Mouse (Mus musculus): ENCODE measurements around the gene Glod5.
"Not testable (repeated sequence)": the region's sequence is repeated elsewhere in the genome, so short reads cannot be mapped to it uniquely, and the experiment has no call there.

The Glod5 gene

DNA sequence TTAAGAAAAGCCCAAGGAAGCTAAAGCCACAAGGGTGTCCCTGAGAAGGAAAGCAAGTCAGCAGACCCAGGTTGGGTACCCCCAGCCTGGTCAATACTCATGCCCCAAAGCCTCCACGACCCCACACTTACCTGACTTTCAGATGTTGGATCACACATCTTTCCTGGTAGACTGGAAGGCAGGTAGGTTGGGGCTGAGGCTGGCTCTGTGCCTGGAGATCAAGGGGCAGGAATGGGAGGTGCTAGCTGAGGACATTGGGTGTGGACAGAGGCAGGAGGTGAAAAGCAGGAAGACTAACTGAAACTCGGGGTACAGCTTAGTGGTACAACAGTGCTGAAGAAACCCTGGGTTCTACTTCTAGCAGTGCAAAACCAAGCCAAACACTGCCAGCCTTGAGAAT, at the start of gene Glod5:
Gene Glod5, minus strand, starts transcription at position 207 of the 400 bp plus-strand sequence.
- DNase-seq, result no peak

DNA sequence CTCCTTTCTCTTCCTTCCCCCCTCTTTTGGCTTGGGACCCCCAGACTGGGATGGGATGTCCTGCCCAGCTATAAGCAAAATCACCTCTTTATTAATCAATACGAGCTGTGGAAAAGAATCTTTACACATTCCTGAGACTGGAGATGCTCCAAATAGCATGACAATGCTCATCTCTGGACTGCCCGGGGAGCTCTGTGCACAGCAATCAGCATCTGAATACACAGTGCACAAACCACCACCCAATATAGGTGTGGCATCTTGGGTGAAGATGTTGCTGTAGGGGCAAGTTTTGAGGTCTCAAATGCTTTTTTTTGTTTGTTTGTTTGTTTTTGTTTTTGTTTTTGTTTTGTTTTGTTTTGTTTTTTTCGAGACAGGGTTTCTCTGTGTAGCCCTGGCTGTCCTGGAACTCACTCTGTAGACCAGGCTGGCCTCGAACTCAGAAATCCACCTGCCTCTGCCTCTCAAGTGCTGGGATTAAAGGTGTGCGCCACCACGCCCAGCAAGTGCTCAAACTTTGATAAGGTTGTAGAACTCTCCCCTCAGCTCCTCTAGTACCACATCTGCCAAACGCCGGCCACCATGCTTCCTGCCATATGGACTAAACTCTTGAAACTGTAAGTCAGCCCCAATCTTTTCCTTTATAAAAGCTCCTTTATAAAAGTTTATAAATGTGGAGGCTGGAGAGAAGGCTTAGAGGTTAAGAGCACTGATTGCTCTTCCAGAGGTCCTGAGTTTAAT, 32.9 kb upstream of the Glod5 start:
- not testable (repeated sequence) for DNase-seq

DNA sequence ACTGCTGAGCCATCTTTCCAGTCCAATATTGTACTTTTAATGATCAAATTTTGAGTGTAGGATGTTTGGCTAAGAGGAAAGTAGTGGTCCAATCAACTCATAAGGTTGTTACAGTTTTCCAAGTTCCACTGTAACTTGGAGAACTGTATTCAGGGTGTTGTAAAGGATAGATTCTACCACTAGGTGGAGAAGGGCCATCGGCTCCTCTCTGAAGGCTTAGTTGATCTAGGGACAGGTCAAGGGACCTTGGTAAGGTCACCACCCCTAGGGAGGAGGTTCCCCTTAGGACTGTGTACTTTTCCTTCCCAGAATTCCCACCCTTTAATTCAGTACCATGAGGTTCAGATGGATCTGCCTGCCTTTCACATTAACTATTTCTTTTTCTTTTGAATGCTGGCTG, 14.7 kb upstream of the Glod5 start:
- no peak for DNase-seq

DNA sequence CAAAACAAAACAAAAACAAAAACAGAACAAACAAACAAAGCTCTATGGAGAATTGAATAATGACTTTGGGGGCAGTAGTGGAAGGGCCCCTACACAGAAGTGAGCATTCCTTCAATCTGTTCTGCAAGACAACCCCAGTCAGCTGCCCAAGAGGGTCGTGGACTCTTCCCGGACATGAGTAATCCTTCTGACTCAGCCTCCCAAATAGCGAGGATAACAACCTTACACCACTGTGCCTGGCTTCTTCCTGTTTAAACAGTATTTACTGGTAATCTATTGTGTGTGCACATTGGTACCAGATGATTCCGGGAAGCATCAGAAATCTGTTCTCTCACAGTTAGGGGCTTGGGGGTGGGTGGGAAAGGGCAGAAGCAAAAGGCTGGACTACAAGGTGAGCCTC, 8.5 kb upstream of the Glod5 start:
- DNase-seq, result no peak

DNA sequence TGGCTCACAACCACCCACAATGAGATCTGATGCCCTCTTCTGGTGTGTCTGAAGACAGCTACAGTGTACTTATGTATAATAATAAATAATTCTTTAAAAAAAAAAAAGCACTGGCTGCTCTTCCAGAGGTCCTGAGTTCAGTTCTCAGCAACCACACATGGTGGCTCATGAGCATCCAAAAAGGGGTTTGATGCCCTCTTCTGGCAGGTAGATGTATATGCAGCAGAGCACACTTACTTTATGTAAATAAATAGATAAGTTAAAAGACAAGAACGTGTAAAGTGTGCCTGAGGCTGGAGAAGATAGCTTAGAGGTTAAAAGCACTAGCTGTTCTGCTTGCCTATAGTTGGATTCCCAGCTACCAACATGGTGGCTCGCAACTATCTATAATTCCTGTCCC, 6.5 kb upstream of the Glod5 start:
- no peak for DNase-seq

DNA sequence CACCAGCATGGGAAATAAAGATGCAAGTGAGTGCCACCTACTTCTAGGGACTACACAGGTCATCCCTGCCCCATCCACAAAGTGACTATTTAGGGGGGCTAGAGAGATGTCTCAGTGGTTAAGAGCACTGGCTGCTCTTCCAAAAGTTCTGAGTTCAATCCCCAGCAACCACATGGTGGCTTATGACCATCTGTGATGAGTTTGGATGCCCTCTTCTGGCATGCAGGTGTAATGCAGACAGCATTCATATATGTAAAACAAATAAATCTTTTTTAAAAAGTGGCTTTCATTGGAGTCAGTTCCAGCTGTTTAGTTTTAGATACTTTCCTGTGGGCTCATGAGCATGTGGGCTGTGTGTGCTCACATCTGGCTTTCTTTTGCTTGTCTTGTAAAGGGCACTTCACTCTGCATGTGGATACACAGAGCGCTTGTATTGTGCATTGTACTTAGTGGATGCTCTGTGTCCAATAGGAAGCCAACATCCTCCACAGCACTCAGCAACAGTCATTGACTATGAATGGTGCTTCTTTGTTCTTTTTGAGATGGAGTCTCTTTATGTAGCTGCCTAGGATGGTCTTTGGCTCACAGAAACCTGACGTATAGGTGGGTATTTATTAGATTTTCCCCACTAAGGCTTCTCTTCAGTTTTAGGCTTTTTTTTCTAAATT, 2.0 kb upstream of the Glod5 start:
- DNase-seq, result no peak

DNA sequence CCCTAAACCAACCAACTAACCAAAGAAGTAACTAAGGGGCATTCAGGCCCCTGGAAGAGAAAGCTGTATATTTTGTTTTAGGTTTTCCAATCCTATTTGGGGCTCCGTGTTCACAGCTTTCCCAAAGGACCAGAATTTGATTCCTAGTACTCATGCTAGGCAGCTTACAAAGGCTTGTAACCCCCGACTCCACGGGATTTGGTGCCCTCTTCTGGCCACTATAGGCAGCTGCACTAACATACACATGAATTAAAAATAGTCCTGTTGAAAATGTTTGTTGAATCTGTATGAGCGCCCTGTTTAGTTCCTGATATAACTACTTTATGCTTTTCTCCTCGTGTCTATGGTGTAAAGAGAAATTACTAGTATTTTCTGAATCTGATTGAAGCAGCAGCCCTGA, 1.1 kb downstream of the Glod5 start:
- no peak for DNase-seq

DNA sequence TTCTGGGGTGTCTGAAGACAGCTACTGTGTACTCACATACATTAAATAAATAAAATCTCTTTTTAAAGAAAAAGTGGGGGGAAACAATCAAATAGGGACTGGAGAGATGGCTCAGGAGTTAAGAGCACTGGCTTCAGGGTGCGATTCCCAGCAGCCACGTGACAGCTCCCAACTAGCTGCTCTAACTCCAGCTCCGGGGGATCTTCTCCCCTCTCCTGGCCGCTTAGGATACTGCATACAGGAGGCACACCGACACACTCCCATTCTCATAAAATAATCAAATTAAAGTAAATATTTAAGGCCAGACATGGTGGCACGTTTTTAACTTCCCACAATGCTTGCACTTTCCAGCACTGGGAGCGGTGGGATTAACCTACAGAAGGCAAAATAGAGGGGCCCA, 2.6 kb downstream of the Glod5 start:
- not testable (repeated sequence) for DNase-seq

DNA sequence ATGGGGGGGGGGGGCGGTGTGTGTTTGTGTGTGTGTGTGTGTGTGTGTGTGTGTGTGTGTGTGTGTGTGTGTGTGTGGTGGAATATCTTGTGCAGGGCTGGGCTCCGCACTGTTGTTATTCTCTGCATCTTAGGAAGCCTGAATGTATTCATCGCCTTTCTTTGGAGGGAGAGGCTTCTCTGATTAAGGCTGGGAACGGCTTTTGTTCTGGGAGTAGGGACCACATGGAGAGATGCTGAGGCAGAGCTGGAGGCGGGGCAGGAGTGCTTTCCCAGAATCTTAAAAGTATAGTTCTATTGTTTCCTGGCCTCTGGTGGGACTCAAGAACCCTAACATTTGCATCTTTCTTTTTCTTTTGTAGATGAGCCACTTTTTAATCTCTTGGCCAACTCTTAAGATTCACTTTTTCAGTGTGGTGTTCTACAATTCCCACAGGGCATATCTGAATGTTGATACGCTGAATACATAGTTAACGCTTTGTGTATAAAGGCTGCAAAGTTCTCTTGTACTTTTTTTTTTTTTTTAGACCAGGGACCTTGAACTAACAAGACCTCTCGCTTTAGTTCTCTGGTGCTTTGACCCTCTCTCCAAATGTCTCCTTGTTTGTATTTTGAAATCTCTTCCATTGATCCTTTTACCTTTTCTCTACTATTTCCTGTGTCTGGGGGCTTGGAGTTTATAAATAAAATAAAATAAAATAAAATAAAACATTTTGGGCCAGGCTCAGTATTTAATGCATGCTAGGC, 4.5 kb downstream of the Glod5 start:
- no peak for DNase-seq

DNA sequence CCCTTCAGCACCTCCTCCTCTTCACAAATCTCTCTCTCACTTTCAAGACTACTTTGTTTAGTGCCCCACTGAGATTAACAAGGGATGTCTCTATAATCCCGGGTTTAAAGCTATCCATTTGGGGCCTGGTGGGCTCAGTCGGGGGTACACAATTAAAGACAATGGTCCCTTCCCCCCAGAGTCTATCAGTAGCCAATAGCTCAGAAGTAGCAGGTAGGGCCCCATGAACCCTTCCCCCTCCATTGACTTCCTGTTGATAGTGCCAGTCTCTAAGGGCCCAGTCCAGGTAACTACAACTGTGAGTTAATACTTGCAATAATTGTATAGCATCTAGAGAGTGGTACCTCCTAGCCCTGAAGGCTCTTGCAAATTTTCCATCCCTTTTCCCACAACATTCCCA, 5.1 kb downstream of the Glod5 start:
- no peak for DNase-seq

DNA sequence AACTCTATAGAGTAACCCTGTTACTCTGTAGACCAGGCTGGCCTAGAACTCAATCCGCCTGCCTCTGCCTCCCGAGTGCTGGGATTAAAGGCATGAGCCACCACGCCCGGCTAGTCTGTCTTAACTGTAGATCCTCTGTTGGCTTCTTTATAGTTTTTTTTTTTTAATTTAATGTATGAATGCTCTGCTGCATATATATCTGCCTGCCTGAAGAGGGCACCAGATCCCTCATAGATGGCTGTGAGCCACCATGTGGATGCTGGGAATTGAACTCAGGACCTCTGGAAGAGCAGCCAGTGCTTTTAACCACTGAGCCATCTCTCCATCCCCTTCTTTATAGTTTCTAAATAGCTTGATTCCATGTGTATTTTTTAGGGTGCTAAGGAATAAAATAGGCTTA, 8.9 kb downstream of the Glod5 start:
- DNase-seq, result not testable (repeated sequence)

DNA sequence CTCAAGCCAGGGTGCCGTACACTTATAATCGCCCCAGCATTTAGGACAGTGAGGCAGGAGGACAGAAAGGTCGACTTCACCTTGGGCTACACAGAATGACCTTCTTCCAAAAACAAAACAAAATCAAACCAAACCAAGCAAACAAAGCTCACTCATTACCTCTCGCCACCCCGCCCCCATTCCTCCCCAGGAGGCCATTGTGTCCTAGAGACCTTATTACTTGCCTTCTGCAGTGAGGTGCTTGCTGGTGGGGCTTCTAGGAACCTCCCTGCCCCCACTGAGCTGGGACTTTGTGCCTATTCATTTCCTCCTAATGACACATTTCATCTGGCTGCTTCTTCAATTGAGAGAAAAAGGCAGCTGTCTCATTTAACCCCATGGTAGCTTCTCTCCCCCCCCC, 9.7 kb downstream of the Glod5 start:
- DNase-seq, result no peak

DNA sequence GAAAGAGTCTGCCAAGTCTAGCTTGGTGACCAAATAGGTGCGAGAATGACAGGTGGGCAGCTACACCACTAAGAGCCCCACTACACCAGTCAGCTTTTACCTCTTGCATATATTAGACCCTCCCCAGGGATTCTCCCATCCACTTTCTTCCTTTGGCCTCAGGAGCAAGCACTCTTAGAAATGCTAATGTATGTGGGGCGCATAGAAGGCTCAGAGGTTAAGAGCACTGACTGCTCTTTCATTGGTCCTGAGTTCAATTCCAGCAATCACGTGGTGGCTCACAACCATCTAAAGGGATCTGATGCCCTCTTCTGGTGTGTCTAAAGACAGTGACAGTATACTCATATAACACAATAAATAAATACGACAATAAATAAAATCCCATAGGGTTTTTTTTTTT, 15.3 kb downstream of the Glod5 start:
- no peak for DNase-seq

DNA sequence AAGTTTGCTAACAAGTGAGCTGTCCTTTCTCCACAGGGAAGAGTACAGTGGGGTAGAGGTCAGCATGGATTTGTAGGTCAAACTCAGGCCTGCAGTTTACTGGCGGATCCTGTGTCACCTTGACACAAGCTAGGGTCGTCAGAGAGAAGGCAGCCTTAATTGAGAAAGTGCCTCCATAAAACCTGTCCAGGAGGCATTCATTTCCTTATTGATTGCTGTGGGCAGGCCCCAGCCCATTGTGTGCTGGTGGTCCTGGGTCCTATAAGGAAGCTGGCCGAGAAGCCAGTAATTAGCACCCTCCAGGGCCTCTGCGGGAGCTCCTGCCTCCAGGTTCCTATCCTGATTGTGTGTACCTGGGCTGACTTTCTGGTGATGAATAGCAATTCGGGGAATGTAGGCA, 16.3 kb downstream of the Glod5 start:
- DNase-seq, result no peak

DNA sequence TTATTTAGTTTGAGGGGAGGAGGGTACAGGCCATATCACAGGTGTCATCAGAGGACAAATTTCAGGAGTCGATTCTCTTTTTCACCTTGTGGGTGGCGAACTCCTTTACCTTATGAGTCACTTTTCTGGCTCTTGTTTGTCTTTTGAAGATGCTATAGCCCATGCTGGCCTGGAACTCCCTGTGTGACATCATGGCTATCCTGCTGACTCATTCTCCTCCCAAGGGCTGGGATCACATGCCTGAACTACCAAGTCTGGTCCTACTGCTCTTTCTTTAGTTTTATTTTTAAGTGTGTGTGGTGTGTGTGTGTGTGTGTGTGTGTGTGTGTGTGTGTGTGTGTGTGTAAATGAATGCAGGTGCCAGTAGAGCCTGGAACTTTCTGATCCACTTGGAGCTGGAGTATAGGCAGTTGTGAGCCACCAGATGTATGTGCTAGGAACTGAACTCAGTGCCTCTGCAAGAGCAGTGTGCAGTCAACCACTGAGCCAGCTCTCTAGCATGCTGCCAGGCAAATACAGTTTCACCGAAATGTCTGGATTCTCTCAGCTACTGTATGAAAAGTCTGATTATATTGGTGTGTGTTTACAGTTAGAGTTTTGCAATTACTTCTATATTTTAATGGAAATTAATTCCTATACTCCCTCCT, 17.6 kb downstream of the Glod5 start:
- DNase-seq, result no peak

DNA sequence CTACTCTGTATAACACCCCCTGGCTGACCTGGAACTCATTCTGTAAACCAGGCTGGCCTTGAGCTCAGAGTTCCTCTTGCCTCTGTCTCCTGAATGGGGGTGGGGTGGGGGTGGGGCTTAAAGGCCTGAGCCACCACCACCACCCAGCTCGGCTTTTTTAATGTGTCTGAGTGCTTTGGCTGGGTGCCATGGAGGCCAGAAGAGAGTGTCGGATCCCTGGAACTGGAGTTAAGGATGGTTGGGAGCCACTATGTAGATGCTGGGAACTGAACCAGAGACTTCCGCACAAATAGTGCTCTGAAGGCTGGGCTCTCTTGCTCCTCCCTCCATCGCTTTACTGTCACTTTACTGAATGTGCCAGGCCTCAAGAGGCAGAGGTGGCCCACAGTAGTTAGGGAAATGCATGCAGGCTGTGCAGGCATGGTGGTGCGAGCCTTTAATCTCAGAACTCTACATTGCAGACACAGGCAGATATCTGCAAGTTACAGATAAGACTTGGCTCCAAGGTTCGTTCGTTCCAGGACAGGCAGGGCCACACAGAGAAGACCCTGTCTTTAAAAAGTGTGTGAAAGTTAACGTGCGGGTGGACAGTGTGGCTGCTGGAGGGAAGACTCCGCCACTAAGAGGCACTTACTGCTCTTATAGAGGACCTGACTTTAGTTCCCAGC, 25.1 kb downstream of the Glod5 start:
- DNase-seq, result no peak

DNA sequence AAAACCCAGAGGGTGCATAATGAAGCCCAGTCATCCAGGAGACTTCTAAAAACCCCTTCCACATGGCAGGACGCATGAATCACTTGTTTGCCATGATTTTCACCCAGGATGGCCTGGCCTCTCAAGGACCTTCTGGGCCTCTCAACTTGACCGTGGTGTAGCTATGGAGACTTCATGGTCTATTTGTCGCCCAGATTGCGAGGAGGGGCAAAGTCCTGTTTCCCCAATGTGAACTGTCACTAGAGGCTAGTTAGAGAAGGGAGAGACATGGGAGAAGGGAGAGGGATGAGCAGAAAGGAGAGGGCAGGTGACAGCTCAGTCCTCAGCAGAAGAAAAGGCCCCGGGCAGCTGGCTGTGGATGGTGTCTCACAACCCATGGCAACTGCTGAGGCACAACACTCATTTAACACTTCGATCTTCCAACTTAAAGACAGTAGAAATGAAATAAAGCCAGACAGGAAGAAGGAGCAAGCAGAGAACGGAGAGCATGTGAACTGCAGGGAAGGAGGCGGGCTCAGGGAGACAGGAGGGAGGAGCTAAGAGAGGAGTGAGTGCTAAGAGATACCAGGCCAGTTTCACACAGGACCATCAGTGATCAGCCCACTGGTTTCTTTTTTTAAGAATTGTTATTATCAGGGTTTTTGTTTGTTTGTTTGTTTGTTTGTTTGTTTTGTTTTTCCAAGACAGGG, 25.8 kb downstream of the Glod5 start:
- no peak for DNase-seq

DNA sequence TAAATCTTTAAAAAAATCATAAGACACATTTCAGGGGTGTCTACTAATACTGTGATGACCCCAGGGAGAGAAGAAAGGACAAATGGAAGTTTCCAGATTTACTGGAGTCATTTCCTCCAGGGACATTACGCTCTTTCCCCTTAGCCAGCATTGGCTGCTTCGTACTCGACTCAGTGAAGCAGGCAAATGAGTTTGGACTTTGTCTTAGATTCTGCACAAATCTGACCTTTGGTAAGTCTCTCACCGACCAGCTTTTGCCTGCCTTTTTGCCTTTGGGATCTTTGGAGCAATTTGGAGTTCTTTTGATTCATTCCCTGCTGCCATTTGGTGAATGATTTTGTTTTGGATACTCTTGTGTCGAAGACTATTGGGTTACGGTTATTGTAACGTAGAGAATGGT, 36.9 kb downstream of the Glod5 start:
- DNase-seq, result no peak

DNA sequence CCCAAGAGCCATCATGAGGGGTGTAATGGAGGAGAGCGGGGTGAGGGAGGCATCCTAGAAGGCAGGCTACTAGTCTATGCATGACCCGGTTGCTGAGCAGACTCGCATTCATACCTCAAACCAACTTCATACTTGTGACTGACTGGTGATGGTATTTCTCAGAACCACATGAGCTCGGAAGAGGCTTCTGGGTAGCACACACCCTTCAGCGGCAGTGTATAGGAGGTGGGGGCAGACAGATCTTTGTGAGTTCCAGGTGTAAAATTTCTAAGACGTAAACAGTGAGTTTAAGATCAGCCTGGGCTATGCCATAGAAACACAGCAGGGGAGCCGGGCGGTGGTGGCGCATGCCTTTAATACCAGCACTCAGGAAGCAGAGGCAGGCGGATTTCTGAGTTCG, 40.4 kb downstream of the Glod5 start, which contains the start of gene Gata1:
Gene Gata1, minus strand, starts transcription at position 180 of the 400 bp plus-strand sequence.
- no peak for DNase-seq

DNA sequence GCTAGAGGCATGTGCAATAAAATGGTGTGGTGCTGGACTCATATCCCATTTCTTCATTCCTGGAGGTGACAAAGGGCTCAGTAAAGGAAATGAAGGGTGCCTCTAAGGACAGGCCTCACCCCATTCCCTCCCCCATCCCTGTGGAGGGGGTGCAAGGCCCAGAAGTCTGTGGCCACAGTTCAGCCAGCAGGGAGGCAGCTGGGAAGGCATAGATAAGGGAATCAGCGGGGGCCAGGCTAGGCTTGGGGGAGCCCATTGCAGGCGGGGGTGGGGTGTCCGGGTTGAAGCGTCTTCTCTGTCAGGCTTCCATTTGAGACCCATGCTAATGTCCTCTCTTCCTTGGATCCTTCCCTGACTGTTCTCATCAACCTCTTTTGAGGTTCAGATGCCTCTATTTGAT, 47.0 kb downstream of the Glod5 start:
- DNase-seq, result no peak

DNA sequence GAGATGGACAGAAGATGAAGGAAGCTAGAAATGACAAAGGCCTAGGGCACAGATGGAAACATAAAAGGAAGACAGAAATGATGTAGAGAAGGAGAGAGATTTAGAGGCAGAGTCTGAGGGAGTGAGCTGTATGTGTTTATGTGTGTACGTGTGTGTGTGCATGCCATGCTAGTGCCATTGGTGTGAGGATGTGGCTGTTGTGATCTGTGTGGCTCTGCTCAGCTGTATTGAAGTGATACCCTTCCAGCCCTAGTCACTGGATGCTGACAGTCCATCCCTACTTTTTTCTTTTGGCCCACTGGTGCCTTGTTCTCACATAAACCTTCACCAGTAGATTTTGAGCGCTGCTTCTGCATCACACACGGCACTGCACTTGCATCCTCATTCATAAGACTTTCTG, 49.4 kb downstream of the Glod5 start:
- DNase-seq, result no peak

DNA sequence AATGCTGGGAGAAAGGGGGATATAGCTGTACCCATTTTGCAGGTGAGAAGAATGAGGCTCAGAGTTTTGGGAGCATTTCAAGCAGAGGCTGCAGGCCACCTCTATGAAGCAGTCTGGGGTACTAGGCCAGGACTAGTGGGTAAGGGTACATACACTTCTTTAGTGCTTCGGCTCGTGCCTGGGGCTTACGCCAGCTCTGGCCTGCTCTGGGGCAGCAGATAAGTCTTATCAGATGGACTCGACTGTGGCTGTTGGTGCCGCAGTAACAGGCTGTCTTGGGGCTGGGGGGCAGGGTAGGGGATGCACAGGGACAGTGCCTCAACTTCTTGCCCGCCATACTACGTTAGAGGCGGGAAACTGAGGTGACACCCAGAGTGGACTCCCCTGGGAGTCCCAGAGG, 50.1 kb downstream of the Glod5 start:
- DNase-seq, result no peak
